Mouse (Mus musculus) CH12.LX (cell line): ENCODE results near the gene Dapk1.

ENCODE experiments used
- CTCF ChIP-seq, 2 experiments: IDR thresholded peaks in 1 of 2; conservative IDR thresholded peaks in 1 of 2; 2 replicates each; pipeline ENCODE4 v1.5.1; 2011 to 2012; ENCODE audit warnings: low read depth in 2 of 2, low read length in 2 of 2, improper control_type of control experiment in 1 of 2, inconsistent platforms in 1 of 2, mild to moderate bottlenecking in 1 of 2, moderate library complexity in 1 of 2
- SIN3A ChIP-seq: IDR thresholded peaks from 2 replicates; pipeline ENCODE4 v1.6.1; 2012; ENCODE audit warnings: low read length, improper control_type of control experiment, inconsistent platforms
- ZMIZ1 ChIP-seq: IDR thresholded peaks from 2 replicates; pipeline ENCODE4 v1.6.1; 2012; ENCODE audit warnings: low read depth, mild to moderate bottlenecking, inconsistent platforms, low read length, improper control_type of control experiment

- TF ChIP-seq CTCF (conservative IDR thresholded peaks at IDR 0.05 in 1 of 2, IDR thresholded peaks at IDR 0.05 in 1 of 2; ENCODE audit: low read depth in 2 of 2, low read length in 2 of 2) = no peak
- TF ChIP-seq ZMIZ1 = no peak
- TF ChIP-seq SIN3A = no peak
These were observed 114.4 kb downstream of the Dapk1 start for GRCm38 (mm10) chr13:60716107-60716506.
